9 mouse cellular contexts compared by ENCODE assay signal in genomic region chr4:151519011-151519410, GRCm38 (mm10).
"Had no signal": no experiment of that assay in that cellular context is flagged by ENCODE, and none has a peak within 500 bp of the region (broad histone marks: within the 10 kb centered on the region; RNA-seq: fewer than 3 reads in every experiment).

No protein-coding gene starts in this region.

- H3K4me3 ChIP-seq: limb, embryonic 13.5 days; midbrain, embryonic 12.5 days had no signal

- DNase-seq: left cerebral cortex, postnatal 4 days; lung, adult 18-20 months; thymus, adult 2 months; thymus, postnatal 25 days had no signal

- H3K36me3 ChIP-seq: limb, embryonic 13.5 days; midbrain, embryonic 12.5 days had no signal

- H3K4me2 ChIP-seq: limb, embryonic 13.5 days; midbrain, embryonic 12.5 days had no signal

- H3K27me3 ChIP-seq: midbrain, embryonic 12.5 days had no signal

- H3K9me3 ChIP-seq: limb, embryonic 13.5 days; midbrain, embryonic 12.5 days had no signal

- ATAC-seq: intestine, embryonic 16.5 days; midbrain, embryonic 16.5 days had no signal

- H3K9ac ChIP-seq: limb, embryonic 13.5 days; liver, embryonic 14.5 days; midbrain, embryonic 12.5 days had no signal

- H3K27ac ChIP-seq: limb, embryonic 13.5 days; liver, embryonic 14.5 days; midbrain, embryonic 12.5 days had no signal
